Mouse (Mus musculus): ENCODE data around the gene Acer2.
"Not testable (repeated sequence)": the region's sequence is repeated elsewhere in the genome, so short reads cannot be mapped to it uniquely, and the experiment has no call there.

The Acer2 gene

GRCm38 (mm10) chr4:86874146-86874847 lies at the start of gene Acer2:
Acer2 (plus strand) TSS chr4:86874396.
- DNase-seq: peak; percentile 97 to 100

- no peak for DNase-seq
Observed at GRCm38 (mm10) chr4:86825143-86825542, 49.1 kb upstream of the Acer2 start.

GRCm38 (mm10) chr4:86831896-86832295 lies 42.3 kb upstream of the Acer2 start:
- DNase-seq: no peak

GRCm38 (mm10) chr4:86841141-86841540 lies 33.1 kb upstream of the Acer2 start:
- DNase-seq: not testable (repeated sequence)

GRCm38 (mm10) chr4:86845384-86845783 lies 28.8 kb upstream of the Acer2 start:
- DNase-seq: no peak

GRCm38 (mm10) chr4:86847246-86847645 lies 26.9 kb upstream of the Acer2 start:
- DNase-seq: no peak

GRCm38 (mm10) chr4:86851331-86851730 lies 22.9 kb upstream of the Acer2 start:
- DNase-seq: no peak

- DNase-seq: no peak
Observed at GRCm38 (mm10) chr4:86852018-86852417, 22.2 kb upstream of the Acer2 start.

- peak in 1 of 2 experiments; percentile 27 for DNase-seq
Observed at GRCm38 (mm10) chr4:86852813-86853590, 21.2 kb upstream of the Acer2 start.

- DNase-seq: peak in 1 of 2 experiments; percentile 6
Observed at GRCm38 (mm10) chr4:86856304-86857112, 17.7 kb upstream of the Acer2 start.

- DNase-seq: peak; percentile 96 to 98
Observed at GRCm38 (mm10) chr4:86857113-86858069, 16.8 kb upstream of the Acer2 start, which contains the start of gene Rps6. Rps6 (minus strand) TSS chr4:86857412.

GRCm38 (mm10) chr4:86858070-86858440 lies 16.1 kb upstream of the Acer2 start:
- DNase-seq: no peak

- DNase-seq: no peak
Observed at GRCm38 (mm10) chr4:86864087-86864486, 10.1 kb upstream of the Acer2 start.

GRCm38 (mm10) chr4:86871988-86872387 lies 2.2 kb upstream of the Acer2 start:
- DNase-seq: no peak

- no peak for DNase-seq
Observed at GRCm38 (mm10) chr4:86873072-86873471, 1.1 kb upstream of the Acer2 start.

GRCm38 (mm10) chr4:86879477-86879876 lies 5.3 kb downstream of the Acer2 start:
- DNase-seq: peak in 1 of 2 experiments; percentile 22

GRCm38 (mm10) chr4:86881178-86881577 lies 7.0 kb downstream of the Acer2 start:
- DNase-seq: no peak

GRCm38 (mm10) chr4:86882413-86882812 lies 8.2 kb downstream of the Acer2 start:
- DNase-seq: no peak

GRCm38 (mm10) chr4:86884945-86885344 lies 10.7 kb downstream of the Acer2 start:
- DNase-seq: peak; percentile 39 to 73

GRCm38 (mm10) chr4:86885790-86886159 lies 11.6 kb downstream of the Acer2 start:
- peak in 1 of 2 experiments; percentile 19 for DNase-seq

GRCm38 (mm10) chr4:86886160-86886878 lies 12.1 kb downstream of the Acer2 start:
- peak; percentile 73 to 80 for DNase-seq

Data from kidney, postnatal 36 days (tissue).